Mouse (Mus musculus) lung, embryonic 15.5 days (tissue): ENCODE results near the gene Ecd. TPM values are rescaled to one million over a fixed set of nuclear protein-coding genes. Genes with fewer than 3 reads are reported as not detected.

Experiments
- ATAC-seq: fragments of 200-750 bp; cut with Nextera tagmentation; 2 replicates; pipeline ENCODE4 v1.8.0; 2017; ENCODE audit warnings: moderate number of reproducible peaks, borderline replicate concordance; ENCODE audit not compliant: low FRiP score, low TSS enrichment; ENCODE audit errors: extremely low read depth
- H3K27ac ChIP-seq: fragments of 300-500 bp; sonication (generic); 2 replicates; pipeline ENCODE4 v1.5.1; 2015; ENCODE audit warnings: moderate library complexity, mild to moderate bottlenecking, inconsistent platforms
- H3K27me3 ChIP-seq: fragments of 300-500 bp; sonication (generic); 2 replicates; pipeline ENCODE4 v1.6.1; 2015; ENCODE audit warnings: inconsistent platforms
- H3K36me3 ChIP-seq: fragments of 300-500 bp; sonication (generic); 2 replicates; pipeline ENCODE4 v1.6.1; 2015; ENCODE audit warnings: inconsistent platforms
- H3K4me1 ChIP-seq: fragments of 300-500 bp; sonication (generic); 2 replicates; pipeline ENCODE4 v1.6.1; 2015; ENCODE audit warnings: inconsistent platforms
- H3K4me2 ChIP-seq: fragments of 300-500 bp; sonication (generic); 2 replicates; pipeline ENCODE4 v1.6.1; 2015; ENCODE audit warnings: inconsistent platforms, mild to moderate bottlenecking, moderate library complexity
- H3K4me3 ChIP-seq: fragments of 300-500 bp; sonication (generic); 2 replicates; pipeline ENCODE4 v1.5.1; 2015; ENCODE audit warnings: mild to moderate bottlenecking, inconsistent platforms
- H3K9ac ChIP-seq: fragments of 300-500 bp; sonication (generic); 2 replicates; pipeline ENCODE4 v1.6.1; 2015; ENCODE audit warnings: inconsistent platforms
- H3K9me3 ChIP-seq: fragments of 300-500 bp; sonication (generic); 2 replicates; pipeline ENCODE4 v1.6.1; 2016; ENCODE audit warnings: inconsistent platforms
- WGBS: fragments of 180-500 bp; shearing (Covaris S2); methylation state at CpG from one replicate; pipeline ENCODE4 v1.1.7; 2015; 5-methylcytosine and 5-hydroxymethylcytosine counted together
- polyA plus RNA-seq: library from polyadenylated mRNA; unstranded; fragments of >200 nt; fragmentation: Nextera tagmentation; extraction: Ambion mirVana; gene quantifications from 2 replicates; pipeline ENCODE4 v1.2.1, GENCODE M21; 2015

Ecd gene
- polyA plus RNA-seq, 1 experiment from 2014 or later: 50.0 TPM

- H3K4me2 ChIP-seq: no peak overlapping the region
- H3K4me3 ChIP-seq: no peak overlapping the region
- H3K4me1 ChIP-seq: peaks cover 3% of the 10 kb centered on the region; the same call in 1 of the 2 replicates
- H3K9ac ChIP-seq: no peak overlapping the region
- H3K27me3 ChIP-seq: no peaks in the 10 kb centered on the region
- peaks cover 57% of the 10 kb centered on the region for H3K36me3 ChIP-seq
- ATAC-seq: no peak
- H3K27ac ChIP-seq: no peak overlapping the region
- 81% methylated on average over 1 of the region's 1 CpGs for WGBS
- H3K9me3 ChIP-seq: no peaks in the 10 kb centered on the region
These were observed 23.9 kb upstream of the Ecd start for GRCm38 (mm10) chr14:20371854-20372253.

- no peaks in the 10 kb centered on the region for H3K9me3 ChIP-seq
- WGBS: 74% methylated on average over 7 of the region's 7 CpGs
- no peaks in the 10 kb centered on the region for H3K27me3 ChIP-seq
- H3K9ac ChIP-seq: no peak overlapping the region
- no peak overlapping the region for H3K27ac ChIP-seq
- no peak overlapping the region for H3K4me3 ChIP-seq
- peaks cover 57% of the 10 kb centered on the region for H3K36me3 ChIP-seq
- H3K4me1 ChIP-seq: no peaks in the 10 kb centered on the region
- no peak for ATAC-seq
- no peak overlapping the region for H3K4me2 ChIP-seq
These were observed 22.9 kb upstream of the Ecd start for GRCm38 (mm10) chr14:20370798-20371197.

DNA sequence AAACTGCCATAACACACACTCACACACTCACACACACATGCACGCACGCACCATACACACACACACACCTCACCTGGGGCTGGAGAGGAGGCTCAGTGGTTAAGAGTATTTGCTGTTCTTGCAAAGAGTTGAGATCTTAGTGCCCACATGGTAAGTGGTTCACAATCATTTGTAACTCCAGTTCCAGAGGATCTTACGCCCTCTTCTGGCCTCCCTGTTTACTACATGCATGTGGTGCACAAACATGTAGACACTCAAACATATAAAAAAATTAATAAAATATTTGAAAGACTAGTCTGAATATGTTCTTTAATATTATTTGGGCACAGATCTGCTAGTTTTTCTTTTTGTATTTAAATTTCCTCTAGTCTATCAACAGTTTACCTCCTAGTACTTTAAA, 20.4 kb upstream of the Ecd start:
- ATAC-seq: no peak
- 93% methylated on average over 3 of the region's 3 CpGs for WGBS
- Histone ChIP-seq H3K36me3 (peaks cover 55% of the 10 kb centered on the region), H3K4me1 (no peaks in the 10 kb centered on the region), H3K4me3 (no peak overlapping the region), H3K9ac (no peak overlapping the region), H3K4me2 (no peak overlapping the region), H3K27ac (no peak overlapping the region), H3K27me3 (no peaks in the 10 kb centered on the region), H3K9me3 (no peaks in the 10 kb centered on the region)

DNA sequence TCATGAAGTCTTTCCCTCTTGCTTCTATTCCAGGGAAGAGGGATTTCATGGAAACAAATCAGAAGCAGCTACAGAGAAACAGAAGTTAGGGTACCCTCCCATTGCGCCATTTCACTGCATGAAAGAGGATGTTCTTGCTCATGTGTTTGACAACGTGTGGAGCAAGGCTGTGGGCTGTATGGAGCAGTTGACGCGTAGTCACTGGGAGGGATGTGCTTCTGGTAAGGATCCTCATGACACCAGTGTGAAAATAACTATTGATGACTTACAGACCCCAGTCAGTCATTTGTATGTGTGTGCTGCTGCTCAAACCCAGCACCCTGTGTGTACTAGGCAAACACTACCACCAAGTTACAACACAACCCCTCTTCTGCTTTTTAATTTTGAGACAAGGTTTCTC, 15.3 kb upstream of the Ecd start:
- Histone ChIP-seq H3K4me1 (no peaks in the 10 kb centered on the region), H3K27ac (no peak overlapping the region), H3K4me2 (no peak overlapping the region), H3K9ac (no peak overlapping the region), H3K27me3 (no peaks in the 10 kb centered on the region), H3K4me3 (no peak overlapping the region), H3K9me3 (no peaks in the 10 kb centered on the region), H3K36me3 (peaks cover 69% of the 10 kb centered on the region)
- WGBS: 94% methylated on average over 4 of the region's 4 CpGs
- no peak for ATAC-seq

DNA sequence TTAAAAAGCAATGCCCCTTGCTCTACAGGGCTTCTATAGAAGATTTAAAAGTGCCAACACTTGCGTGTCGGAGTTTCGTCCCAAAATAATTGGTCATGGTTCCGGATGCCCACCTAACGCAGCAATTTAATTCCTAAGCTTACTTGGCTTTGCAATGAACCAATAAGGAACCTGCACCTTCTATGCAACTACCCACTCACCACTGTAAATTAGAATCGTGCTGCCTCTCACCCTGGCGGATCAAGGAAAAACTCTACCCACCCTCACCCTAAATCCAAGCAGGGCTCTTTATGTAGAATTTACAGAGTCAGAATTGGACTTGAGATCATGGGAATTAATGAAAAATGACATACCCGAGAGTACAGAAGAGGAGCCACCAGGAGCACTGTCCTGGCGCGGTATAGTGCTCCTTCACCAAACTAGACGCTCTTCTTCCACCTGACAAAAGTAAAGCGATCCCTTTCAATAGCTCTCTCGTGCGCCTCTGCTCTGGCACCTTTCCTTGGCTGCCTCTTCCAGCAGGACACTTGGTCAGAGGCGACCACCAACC, 405 bp downstream of the Ecd start:
- Histone ChIP-seq H3K9ac (peak overlapping the region; percentile 73), H3K9me3 (no peaks in the 10 kb centered on the region), H3K36me3 (peaks cover 20% of the 10 kb centered on the region), H3K27me3 (no peaks in the 10 kb centered on the region), H3K4me1 (peaks cover 20% of the 10 kb centered on the region), H3K27ac (peak overlapping the region; percentile 70), H3K4me2 (peak overlapping the region; percentile 56), H3K4me3 (peak overlapping the region; percentile 97)
- 2% methylated on average over 15 of the region's 15 CpGs for WGBS
- ATAC-seq: peak; percentile 13

GRCm38 (mm10) chr14:20345885-20346284, 2.0 kb downstream of the Ecd start:
- Histone ChIP-seq H3K9me3 (no peaks in the 10 kb centered on the region), H3K9ac (no peak overlapping the region), H3K4me2 (no peak overlapping the region), H3K27ac (no peak overlapping the region), H3K4me1 (peaks cover 20% of the 10 kb centered on the region), H3K36me3 (peaks cover 24% of the 10 kb centered on the region), H3K4me3 (no peak overlapping the region), H3K27me3 (no peaks in the 10 kb centered on the region)
- 79% methylated on average over 9 of the region's 9 CpGs for WGBS
- no peak for ATAC-seq

DNA sequence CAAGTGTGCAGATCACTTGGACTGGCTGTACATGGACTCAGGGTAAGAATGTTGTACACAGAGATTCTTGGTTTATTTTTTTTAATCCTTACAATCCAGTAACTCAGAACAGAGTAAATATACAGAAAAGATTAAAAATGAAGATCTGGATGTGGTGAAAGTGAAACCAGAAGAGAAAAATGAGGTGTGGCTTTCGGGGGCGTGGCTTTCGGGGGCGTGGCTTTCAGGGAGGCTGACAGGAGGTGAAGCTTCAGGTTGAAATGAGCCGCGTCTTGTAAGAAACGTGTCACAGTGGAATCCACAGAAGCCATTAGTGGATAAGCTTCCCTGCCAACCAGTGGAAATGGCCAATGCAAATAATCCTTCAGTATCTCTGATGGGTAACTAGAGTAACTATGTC, 7.1 kb downstream of the Ecd start:
- no peaks in the 10 kb centered on the region for H3K9me3 ChIP-seq
- H3K27ac ChIP-seq: no peak overlapping the region
- no peak for ATAC-seq
- 75% methylated on average over 7 of the region's 7 CpGs for WGBS
- H3K4me1 ChIP-seq: 0 out of 2 replicates have a peak, but pooled peaks cover under 1% of the 10 kb centered on the region
- no peak overlapping the region for H3K4me3 ChIP-seq
- H3K4me2 ChIP-seq: no peak overlapping the region
- H3K27me3 ChIP-seq: no peaks in the 10 kb centered on the region
- no peak overlapping the region for H3K9ac ChIP-seq
- H3K36me3 ChIP-seq: peaks cover 48% of the 10 kb centered on the region

- ATAC-seq: no peak
- 80% methylated on average over 8 of the region's 8 CpGs for WGBS
- H3K4me2 ChIP-seq: no peak overlapping the region
These were observed 7.8 kb downstream of the Ecd start for GRCm38 (mm10) chr14:20340149-20340548.

DNA sequence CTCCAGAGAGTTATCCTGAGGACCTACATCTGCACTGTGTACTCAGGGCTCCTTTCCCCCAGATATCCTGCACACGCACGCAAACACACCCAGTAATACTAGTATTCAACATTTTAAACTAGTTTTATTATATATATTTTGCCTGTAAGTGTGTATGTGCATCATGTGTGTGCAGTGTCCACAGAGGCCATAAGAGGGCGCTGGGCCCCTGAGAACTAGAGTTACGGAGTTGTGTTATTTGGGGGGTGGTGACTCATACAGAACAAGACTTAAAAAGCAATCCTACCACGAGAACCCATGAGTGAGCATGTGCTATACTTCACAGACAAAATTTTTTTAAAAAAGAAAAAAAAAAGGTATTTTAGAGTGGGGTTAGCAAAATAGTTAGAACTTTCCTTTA, 8.5 kb downstream of the Ecd start:
- Histone ChIP-seq H3K4me1 (no peaks in the 10 kb centered on the region), H3K4me3 (no peak overlapping the region), H3K27ac (no peak overlapping the region), H3K9ac (no peak overlapping the region), H3K4me2 (no peak overlapping the region), H3K27me3 (no peaks in the 10 kb centered on the region), H3K9me3 (no peaks in the 10 kb centered on the region), H3K36me3 (peaks cover 52% of the 10 kb centered on the region)
- WGBS: 91% methylated on average over 5 of the region's 5 CpGs
- no peak for ATAC-seq

More at GRCm38 (mm10) chr14:20340149-20340548, 7.8 kb downstream of the Ecd start:
- Histone ChIP-seq H3K9me3 (no peaks in the 10 kb centered on the region), H3K9ac (no peak overlapping the region), H3K36me3 (peaks cover 50% of the 10 kb centered on the region), H3K27ac (no peak overlapping the region), H3K4me1 (no peaks in the 10 kb centered on the region), H3K27me3 (no peaks in the 10 kb centered on the region), H3K4me3 (no peak overlapping the region)

GRCm38 (mm10) chr14:20331316-20331715, 16.6 kb downstream of the Ecd start:
- 80% methylated on average over 4 of the region's 4 CpGs for WGBS

DNA sequence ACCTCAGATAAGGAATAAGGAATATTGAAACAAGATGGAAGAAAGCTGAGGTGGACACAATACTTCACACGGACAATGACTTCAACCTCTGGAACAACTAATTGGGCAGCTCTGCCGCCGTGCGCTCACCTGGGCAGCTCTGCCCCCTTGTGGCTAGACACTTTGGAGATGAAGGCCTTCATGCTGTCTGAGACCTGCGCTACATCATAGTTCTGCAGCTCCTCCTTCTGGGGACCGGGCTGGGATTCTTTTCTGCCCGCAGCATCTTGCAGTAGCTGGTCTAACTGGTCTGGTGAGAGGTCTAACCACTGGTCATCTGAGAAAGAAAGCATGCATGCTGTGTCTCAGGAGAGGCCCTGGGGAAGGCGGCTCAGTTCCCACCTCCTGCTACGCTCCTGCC, 19.4 kb downstream of the Ecd start:
- H3K4me3 ChIP-seq: no peak overlapping the region
- WGBS: 60% methylated on average over 9 of the region's 9 CpGs
- no peak for ATAC-seq
- no peak overlapping the region for H3K4me2 ChIP-seq
- H3K27me3 ChIP-seq: no peaks in the 10 kb centered on the region
- no peak overlapping the region for H3K9ac ChIP-seq
- peaks cover 52% of the 10 kb centered on the region for H3K36me3 ChIP-seq
- H3K9me3 ChIP-seq: no peaks in the 10 kb centered on the region
- no peak overlapping the region for H3K27ac ChIP-seq
- H3K4me1 ChIP-seq: no peaks in the 10 kb centered on the region

More at GRCm38 (mm10) chr14:20331316-20331715, 16.6 kb downstream of the Ecd start:
- no peak overlapping the region for H3K27ac ChIP-seq
- no peak overlapping the region for H3K4me3 ChIP-seq
- H3K36me3 ChIP-seq: peaks cover 63% of the 10 kb centered on the region
- H3K4me2 ChIP-seq: no peak overlapping the region
- H3K9ac ChIP-seq: no peak overlapping the region
- ATAC-seq: no peak
- no peaks in the 10 kb centered on the region for H3K4me1 ChIP-seq
- no peaks in the 10 kb centered on the region for H3K9me3 ChIP-seq
- H3K27me3 ChIP-seq: no peaks in the 10 kb centered on the region

DNA sequence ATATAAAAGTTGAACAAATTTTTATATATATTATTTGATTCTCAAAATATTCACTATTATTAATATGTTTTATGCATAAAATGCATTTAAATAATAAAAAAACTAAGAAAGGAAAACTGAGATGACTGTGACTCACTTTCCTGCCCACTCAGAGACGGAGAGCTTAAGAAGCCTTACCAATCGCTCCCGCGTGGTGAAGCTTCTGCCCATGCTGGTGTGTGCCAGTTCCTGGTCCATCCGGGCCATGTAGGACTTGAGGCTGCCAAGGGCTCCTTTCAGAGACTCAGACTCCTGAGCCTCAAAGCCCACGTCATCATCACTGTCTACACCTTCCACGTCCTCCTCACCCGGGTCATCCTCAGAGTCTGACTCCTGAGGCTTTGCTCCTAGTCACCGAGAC, 23.7 kb downstream of the Ecd start:
- WGBS: 93% methylated on average over 9 of the region's 9 CpGs
- no peak overlapping the region for H3K27ac ChIP-seq
- peaks cover 59% of the 10 kb centered on the region for H3K36me3 ChIP-seq

GRCm38 (mm10) chr14:20319420-20319819, 28.5 kb downstream of the Ecd start:
- Histone ChIP-seq H3K4me2 (no peak overlapping the region), H3K36me3 (peaks cover 43% of the 10 kb centered on the region), H3K9me3 (no peaks in the 10 kb centered on the region), H3K9ac (no peak overlapping the region), H3K27ac (no peak overlapping the region), H3K4me3 (no peak overlapping the region), H3K4me1 (no peaks in the 10 kb centered on the region), H3K27me3 (no peaks in the 10 kb centered on the region)
- ATAC-seq: no peak
- WGBS: 78% methylated on average over 3 of the region's 3 CpGs

More for the DNA sequence above, 23.7 kb downstream of the Ecd start:
- no peak overlapping the region for H3K9ac ChIP-seq
- H3K9me3 ChIP-seq: no peaks in the 10 kb centered on the region
- no peak overlapping the region for H3K4me2 ChIP-seq
- ATAC-seq: no peak
- no peak overlapping the region for H3K4me3 ChIP-seq
- H3K27me3 ChIP-seq: no peaks in the 10 kb centered on the region
- no peaks in the 10 kb centered on the region for H3K4me1 ChIP-seq
